Comparison of ENCODE assay signal across 8 mouse cellular contexts in the genomic region with DNA sequence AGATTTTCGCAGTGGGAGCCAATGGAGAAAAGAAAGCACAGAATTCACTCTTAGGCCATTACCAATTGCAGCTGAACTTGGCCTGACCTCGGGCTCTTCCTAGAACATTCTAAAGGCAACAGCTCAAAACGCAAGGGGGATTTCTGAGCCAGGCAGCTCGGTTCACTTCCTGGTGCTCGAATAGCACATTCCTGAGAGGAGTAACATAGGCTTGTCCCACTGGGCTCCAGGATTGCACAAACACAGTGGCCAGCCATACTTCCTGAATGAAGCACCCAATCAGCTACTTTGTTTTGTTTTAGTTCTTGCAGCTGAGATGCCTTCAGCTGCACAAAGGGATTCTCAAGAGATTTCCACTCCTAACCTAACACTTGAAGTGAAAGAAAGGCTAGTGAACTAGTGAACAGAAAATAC. TPM values are rescaled to one million over a fixed set of nuclear protein-coding genes. Genes with fewer than 3 reads are reported as not detected.
DNase-seq lines count a peak whose midpoint lies in the region; ATAC-seq lines count a peak whose summit lies in the region.

No protein-coding gene starts in this region.

- peak overlapping the region; percentile 41 for H3K4me2 ChIP-seq in intestine, embryonic 16.5 days (ENCODE audit: low read depth, low read length)
- peak overlapping the region; percentile 27 for H3K4me2 ChIP-seq in liver, embryonic 15.5 days

- H3K4me3 ChIP-seq in intestine, embryonic 16.5 days (ENCODE audit: low read length): peak overlapping the region; percentile 29
- H3K4me3 ChIP-seq in liver, embryonic 15.5 days (replicated peaks): no peak overlapping the region

- peak; percentile 88 for ATAC-seq in intestine, embryonic 16.5 days
- no peak for ATAC-seq in liver, embryonic 15.5 days (ENCODE audit: insufficient read depth)

- H3K27me3 ChIP-seq in intestine, embryonic 16.5 days (replicated peaks; ENCODE audit: control insufficient read depth, insufficient read depth, low read length): no peaks in the 10 kb centered on the region
- no peaks in the 10 kb centered on the region for H3K27me3 ChIP-seq in liver, embryonic 15.5 days

- no peaks in the 10 kb centered on the region for H3K36me3 ChIP-seq in intestine, embryonic 16.5 days (ENCODE audit: control insufficient read depth, insufficient read depth, low read length)
- H3K36me3 ChIP-seq in liver, embryonic 15.5 days (replicated peaks): no peaks in the 10 kb centered on the region

- peaks cover 36% of the 10 kb centered on the region for H3K4me1 ChIP-seq in intestine, embryonic 16.5 days (ENCODE audit: control insufficient read depth, insufficient read depth, low read length)
- H3K4me1 ChIP-seq in liver, embryonic 15.5 days (replicated peaks): peaks cover 30% of the 10 kb centered on the region

- peak; percentile 8 to 28 for DNase-seq in spleen, postnatal 36 days (ENCODE audit: low spot score in 2 of 2)
- no peak for DNase-seq in spleen, postnatal 14 days (ENCODE audit: low spot score in 2 of 2)
- peak; percentile 34 for DNase-seq in gastrocnemius, postnatal 10 days
- peak; percentile 73 for DNase-seq in yolk sac, embryonic 10.5 days (ENCODE audit: low spot score)
- no peak for DNase-seq in right cerebral cortex, adult 18-20 months
- no peak for DNase-seq in cerebellum, adult 18-20 months

- peak overlapping the region; percentile 15; the same call in 1 of the 2 replicates for H3K9ac ChIP-seq in intestine, embryonic 16.5 days (ENCODE audit: low read depth, low read length)
- no peak overlapping the region for H3K9ac ChIP-seq in liver, embryonic 15.5 days

- no peaks in the 10 kb centered on the region for H3K9me3 ChIP-seq in intestine, embryonic 16.5 days (ENCODE audit: control insufficient read depth, low read length)
- H3K9me3 ChIP-seq in liver, embryonic 15.5 days (replicated peaks): no peaks in the 10 kb centered on the region

- WGBS in intestine, embryonic 16.5 days: 31% methylated on average over 5 of the region's 5 CpGs
- WGBS in liver, embryonic 15.5 days (ENCODE audit: insufficient replicate concordance): 32% methylated on average over 5 of the region's 5 CpGs

- H3K27ac ChIP-seq in intestine, embryonic 16.5 days (ENCODE audit: low read length): peak overlapping the region; percentile 79
- 0 out of 2 replicates have a peak overlapping the region, but pooled peaks have one; percentile 45 for H3K27ac ChIP-seq in liver, embryonic 15.5 days (replicated peaks)

RNA-seq across cellular contexts. Expression of a gene that starts 40.1 kb away (rescaled TPM):
- 100 to 1,000 TPM; 188 to 221 TPM for total RNA-seq in gastrocnemius, postnatal 10 days (2021)
- polyA plus RNA-seq in intestine, embryonic 16.5 days (2015; fragmentation: Nextera tagmentation; extraction: Ambion mirVana): 121 and 125 TPM in 2 replicates
- polyA plus RNA-seq in liver, embryonic 15.5 days (2015; fragmentation: Nextera tagmentation; extraction: Ambion mirVana): 17.8 and 19.5 TPM in 2 replicates

Comparison
In these comparisons a context has a peak if more than half of its experiments do, and no peak if none do; other contexts are left out.
1. DNase-seq: peak in spleen, postnatal 36 days (2 of 2), gastrocnemius, postnatal 10 days (single experiment) and yolk sac, embryonic 10.5 days (single experiment); none in spleen, postnatal 14 days (0 of 2), right cerebral cortex, adult 18-20 months (single experiment) and cerebellum, adult 18-20 months (0 of 2).